Mouse (Mus musculus) layer of hippocampus, adult 2 months (tissue): ENCODE measurements around the gene Tmem234. TPM values are rescaled to one million over a fixed set of nuclear protein-coding genes. Genes with fewer than 3 reads are reported as not detected.

Experiments used
- DNase-seq, 2 experiments: peaks; one replicate each; pipeline ENCODE4 v3.0.0; 2022; ENCODE audit warnings: low spot score in 2 of 2
- H3K27ac ChIP-seq: fragments of 200-600 bp; 2 replicates; pipeline ENCODE4 v1.8.1; 2022
- H3K4me3 ChIP-seq: fragments of 200-600 bp; 2 replicates; pipeline ENCODE4 v1.8.1; 2022; ENCODE audit warnings: mild to moderate bottlenecking
- CTCF ChIP-seq: fragments of 200-600 bp; conservative IDR thresholded peaks from 2 replicates; pipeline ENCODE4 v1.8.1; 2022; ENCODE audit warnings: antibody characterized with exemption, mild to moderate bottlenecking, moderate library complexity
- total RNA-seq, 2 experiments: library from RNA; stranded (reverse); gene quantifications; 2 replicates each; pipeline ENCODE4 v1.2.3; 2021

Tmem234 gene
- total RNA-seq, 2 experiments from 2014 or later: 83.1 to 86.2 TPM

GRCm38 (mm10) chr4:129584884-129585608, 15.4 kb upstream of the Tmem234 start:
- H3K27ac ChIP-seq: peak overlapping the region; percentile 81

GRCm38 (mm10) chr4:129585773-129586172, 14.7 kb upstream of the Tmem234 start:
- no peak for TF ChIP-seq CTCF
- H3K4me3 ChIP-seq: no peak overlapping the region
- no peak overlapping the region; the same call in 1 of the 2 replicates for H3K27ac ChIP-seq
- no peak for DNase-seq

More at GRCm38 (mm10) chr4:129584884-129585608, 15.4 kb upstream of the Tmem234 start:
- peak; percentile 82 to 86 for DNase-seq
- H3K4me3 ChIP-seq: peak overlapping the region; percentile 66
- TF ChIP-seq CTCF: peak; percentile 81

GRCm38 (mm10) chr4:129586943-129587342, 13.5 kb upstream of the Tmem234 start:
- Histone ChIP-seq H3K4me3 (no peak overlapping the region), H3K27ac (no peak overlapping the region)
- no peak for TF ChIP-seq CTCF
- no peak for DNase-seq

- TF ChIP-seq CTCF: no peak
- Histone ChIP-seq H3K27ac (no peak overlapping the region), H3K4me3 (no peak overlapping the region)
- DNase-seq: no peak
These were observed 11.6 kb upstream of the Tmem234 start for GRCm38 (mm10) chr4:129588865-129589264.

- TF ChIP-seq CTCF: peak; percentile 92
- peak; percentile 86 to 89 for DNase-seq
- Histone ChIP-seq H3K27ac (peak overlapping the region; percentile 87), H3K4me3 (no peak overlapping the region)
These were observed 8.1 kb downstream of the Tmem234 start for GRCm38 (mm10) chr4:129608426-129609025.

GRCm38 (mm10) chr4:129609139-129609631, 8.7 kb downstream of the Tmem234 start:
- Histone ChIP-seq H3K27ac (peak overlapping the region; percentile 87; the same call in 1 of the 2 replicates), H3K4me3 (no peak overlapping the region)
- TF ChIP-seq CTCF: no peak
- DNase-seq: peak in 1 of 2 experiments; percentile 36

GRCm38 (mm10) chr4:129610026-129610425, 9.6 kb downstream of the Tmem234 start:
- H3K27ac ChIP-seq: no peak overlapping the region
- no peak for TF ChIP-seq CTCF
- no peak overlapping the region for H3K4me3 ChIP-seq
- DNase-seq: no peak

GRCm38 (mm10) chr4:129610472-129610871, 10.0 kb downstream of the Tmem234 start:
- DNase-seq: no peak
- no peak overlapping the region for H3K27ac ChIP-seq
- H3K4me3 ChIP-seq: no peak overlapping the region
- no peak for TF ChIP-seq CTCF

- TF ChIP-seq CTCF: no peak
- no peak within 1 kb of the TSS for H3K4me3 ChIP-seq
- no peak for DNase-seq
- H3K27ac ChIP-seq: no peak within 1 kb of the TSS
These were observed 13.6 kb downstream of the Tmem234 start, which contains the start of gene Dcdc2b for GRCm38 (mm10) chr4:129614093-129614492. Gene Dcdc2b (minus strand): TSS chr4:129614257.

- no peak for TF ChIP-seq CTCF
- Histone ChIP-seq H3K4me3 (no peak overlapping the region), H3K27ac (no peak overlapping the region)
- no peak for DNase-seq
These were observed 15.4 kb downstream of the Tmem234 start for GRCm38 (mm10) chr4:129615801-129616290.

GRCm38 (mm10) chr4:129616631-129617030, 16.2 kb downstream of the Tmem234 start:
- no peak for DNase-seq
- no peak overlapping the region for H3K27ac ChIP-seq
- no peak for TF ChIP-seq CTCF
- no peak overlapping the region for H3K4me3 ChIP-seq

- Histone ChIP-seq H3K27ac (no peak overlapping the region), H3K4me3 (no peak overlapping the region)
- TF ChIP-seq CTCF: no peak
- DNase-seq: no peak
These were observed 16.7 kb downstream of the Tmem234 start for GRCm38 (mm10) chr4:129617121-129617641.

GRCm38 (mm10) chr4:129618031-129618430, 17.6 kb downstream of the Tmem234 start:
- no peak for DNase-seq
- peak overlapping the region; percentile 98 for H3K27ac ChIP-seq
- TF ChIP-seq CTCF: no peak
- H3K4me3 ChIP-seq: peak overlapping the region; percentile 67
